Mouse (Mus musculus) heart, embryonic 11.5 days (tissue): ENCODE data around the gene Naa38. TPM values are rescaled to one million over a fixed set of nuclear protein-coding genes. Genes with fewer than 3 reads are reported as not detected.

Source experiments
- ATAC-seq: fragments of 200-750 bp; cut with Nextera tagmentation; replicated peaks from 2 replicates; pipeline ENCODE4 v1.8.0; 2017; ENCODE audit warnings: moderate library complexity; ENCODE audit not compliant: insufficient number of reproducible peaks, low FRiP score, low TSS enrichment
- H3K27ac ChIP-seq: fragments of 300-500 bp; sonication (generic); 2 replicates; pipeline ENCODE4 v1.5.1; 2014; ENCODE audit warnings: mild to moderate bottlenecking, low read depth, low read length
- H3K27me3 ChIP-seq: fragments of 300-500 bp; sonication (generic); 2 replicates; pipeline ENCODE4 v1.6.1; 2014; ENCODE audit warnings: mild to moderate bottlenecking, low read length, mixed read lengths; ENCODE audit not compliant: control insufficient read depth, insufficient read depth
- H3K36me3 ChIP-seq: fragments of 300-500 bp; sonication (generic); 2 replicates; pipeline ENCODE4 v1.6.1; 2014; ENCODE audit warnings: mild to moderate bottlenecking, low read length, moderate library complexity, mixed read lengths; ENCODE audit not compliant: control insufficient read depth, insufficient read depth
- H3K4me1 ChIP-seq: fragments of 300-500 bp; sonication (generic); 2 replicates; pipeline ENCODE4 v1.6.1; 2014; ENCODE audit warnings: low read length; ENCODE audit not compliant: control insufficient read depth, insufficient read depth
- H3K4me2 ChIP-seq: fragments of 300-500 bp; sonication (generic); 2 replicates; pipeline ENCODE4 v1.6.1; 2014; ENCODE audit warnings: mild to moderate bottlenecking, moderate library complexity
- H3K4me3 ChIP-seq: fragments of 300-500 bp; sonication (generic); 2 replicates; pipeline ENCODE4 v1.5.1; 2014; ENCODE audit warnings: low read depth, low read length
- H3K9ac ChIP-seq: fragments of 300-500 bp; sonication (generic); 2 replicates; pipeline ENCODE4 v1.6.1; 2014; ENCODE audit warnings: mild to moderate bottlenecking, low read depth, low read length, moderate library complexity
- H3K9me3 ChIP-seq: fragments of 300-500 bp; sonication (generic); replicated peaks from 2 replicates; pipeline ENCODE4 v1.6.1; 2016; ENCODE audit warnings: low read length; ENCODE audit not compliant: control insufficient read depth
- WGBS: fragments of 180-500 bp; shearing (Covaris S2); extraction: QIAGEN DNeasy Blood & Tissue Kit; methylation state at CpG from one replicate; pipeline ENCODE4 v1.1.7; 2014; ENCODE audit not compliant: insufficient replicate concordance; 5-methylcytosine and 5-hydroxymethylcytosine counted together
- polyA plus RNA-seq: library from polyadenylated mRNA; unstranded; fragments of >200 nt; fragmentation: Nextera tagmentation; extraction: Ambion mirVana; gene quantifications from 2 replicates; pipeline ENCODE4 v1.2.1, GENCODE M21; 2014

The Naa38 gene
- polyA plus RNA-seq, 1 experiment from 2014 or later, result 166 TPM

DNA sequence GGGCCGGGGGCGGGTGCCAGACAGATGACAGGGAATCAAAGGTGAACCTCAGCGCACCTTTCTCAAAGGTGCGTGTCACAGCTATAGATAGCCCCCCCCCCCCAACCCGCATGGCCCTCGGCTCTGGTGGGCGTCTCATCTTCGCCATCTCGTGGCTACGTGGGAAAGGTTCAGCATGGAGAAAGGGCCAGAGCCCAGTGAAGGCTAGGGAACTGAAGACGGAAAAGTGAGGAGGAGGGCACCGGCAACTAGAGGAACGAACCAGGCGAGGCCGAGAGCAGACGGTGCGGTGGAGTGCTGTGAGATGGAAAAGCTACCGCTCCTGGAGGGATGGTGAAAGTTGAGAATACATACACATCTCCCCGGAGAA, 24.1 kb downstream of the Naa38 start:
- peak overlapping the region; percentile 89 for H3K27ac ChIP-seq
- no peaks in the 10 kb centered on the region for H3K9me3 ChIP-seq
- no peaks in the 10 kb centered on the region for H3K36me3 ChIP-seq
- H3K4me3 ChIP-seq, result peak overlapping the region; percentile 83
- peak overlapping the region; percentile 99 for H3K4me2 ChIP-seq
- peak overlapping the region; percentile 70; the same call in 1 of the 2 replicates for H3K9ac ChIP-seq
- H3K4me1 ChIP-seq, result peaks cover 42% of the 10 kb centered on the region
- peaks cover 25% of the 10 kb centered on the region for H3K27me3 ChIP-seq
- WGBS, result 0% methylated on average over 19 of the region's 19 CpGs
- no peak for ATAC-seq

DNA sequence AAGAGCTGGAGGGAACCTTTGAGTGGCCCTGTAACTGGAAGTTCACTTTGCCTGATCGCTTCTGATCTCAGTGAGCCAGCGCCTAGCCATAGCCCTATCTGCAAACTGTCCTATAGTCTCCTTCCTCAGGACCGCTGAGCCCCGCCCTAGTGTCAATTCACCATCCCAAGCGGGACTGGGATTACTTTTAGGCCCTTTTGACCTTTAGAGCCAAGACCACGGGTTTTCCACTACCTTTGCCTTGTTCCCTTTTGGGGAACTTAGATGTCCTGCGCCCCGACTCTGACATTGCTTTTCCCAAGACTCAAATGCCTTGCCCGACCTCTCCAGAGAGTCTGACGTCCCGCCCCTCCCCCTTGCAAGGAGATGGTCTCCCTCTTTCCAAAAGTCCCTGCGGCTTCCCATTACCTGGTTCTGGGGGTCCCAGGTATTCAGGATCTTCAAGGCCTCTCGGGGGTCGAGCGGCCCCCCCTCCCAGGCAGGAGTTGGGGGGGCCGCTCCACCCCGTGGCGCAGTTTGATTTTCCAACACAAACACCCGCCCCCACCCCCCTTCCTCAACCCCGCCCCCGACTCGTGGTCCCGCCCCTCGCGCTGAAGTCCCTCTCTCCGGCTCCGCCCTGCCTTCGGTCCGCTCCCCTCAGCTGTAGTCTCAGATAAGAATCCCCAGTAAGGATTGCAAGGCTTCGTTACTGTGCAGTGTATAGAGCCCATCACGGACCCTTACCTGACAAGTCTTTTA, 24.7 kb downstream of the Naa38 start:
- H3K4me2 ChIP-seq, result peak overlapping the region; percentile 99
- peak overlapping the region; percentile 83 for H3K4me3 ChIP-seq
- peak overlapping the region; percentile 70; the same call in 1 of the 2 replicates for H3K9ac ChIP-seq
- H3K9me3 ChIP-seq, result no peaks in the 10 kb centered on the region
- H3K36me3 ChIP-seq, result no peaks in the 10 kb centered on the region
- H3K27me3 ChIP-seq, result peaks cover 25% of the 10 kb centered on the region
- under 1% methylated on average over 31 of the region's 31 CpGs for WGBS
- ATAC-seq, result 0 out of 2 replicates have a peak, but pooled peaks have one; percentile 15
- peak overlapping the region; percentile 89 for H3K27ac ChIP-seq
- H3K4me1 ChIP-seq, result peaks cover 37% of the 10 kb centered on the region

DNA sequence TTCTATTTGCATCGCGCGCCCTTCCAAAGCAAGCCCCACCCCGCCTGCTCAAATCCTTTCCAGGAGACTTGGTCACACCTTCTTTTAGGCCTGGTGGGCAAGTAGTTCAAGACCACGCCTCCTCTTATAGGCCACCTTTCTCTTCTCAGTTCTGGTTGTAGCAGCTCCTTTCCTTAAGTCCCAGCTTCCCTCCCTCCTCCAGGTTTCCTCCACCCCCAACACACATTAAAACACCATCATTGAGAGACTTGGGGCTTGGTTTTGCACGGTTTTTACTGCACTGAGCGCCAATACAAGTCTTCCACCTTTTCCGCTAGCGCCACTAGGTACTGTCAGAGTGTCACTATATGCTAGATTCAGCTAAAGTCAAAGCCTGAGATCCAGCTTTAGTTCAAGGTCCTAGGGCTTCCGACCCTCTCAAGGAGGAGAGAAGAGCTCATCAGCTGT, 25.3 kb downstream of the Naa38 start:
- Histone ChIP-seq H3K4me2 (peak overlapping the region; percentile 99), H3K27ac (no peak overlapping the region), H3K4me3 (peak overlapping the region; percentile 83), H3K27me3 (peaks cover 25% of the 10 kb centered on the region), H3K36me3 (no peaks in the 10 kb centered on the region), H3K4me1 (peaks cover 37% of the 10 kb centered on the region), H3K9ac (peak overlapping the region; percentile 7; the same call in 1 of the 2 replicates), H3K9me3 (no peaks in the 10 kb centered on the region)
- no peak for ATAC-seq
- WGBS, result 6% methylated on average over 10 of the region's 10 CpGs

DNA sequence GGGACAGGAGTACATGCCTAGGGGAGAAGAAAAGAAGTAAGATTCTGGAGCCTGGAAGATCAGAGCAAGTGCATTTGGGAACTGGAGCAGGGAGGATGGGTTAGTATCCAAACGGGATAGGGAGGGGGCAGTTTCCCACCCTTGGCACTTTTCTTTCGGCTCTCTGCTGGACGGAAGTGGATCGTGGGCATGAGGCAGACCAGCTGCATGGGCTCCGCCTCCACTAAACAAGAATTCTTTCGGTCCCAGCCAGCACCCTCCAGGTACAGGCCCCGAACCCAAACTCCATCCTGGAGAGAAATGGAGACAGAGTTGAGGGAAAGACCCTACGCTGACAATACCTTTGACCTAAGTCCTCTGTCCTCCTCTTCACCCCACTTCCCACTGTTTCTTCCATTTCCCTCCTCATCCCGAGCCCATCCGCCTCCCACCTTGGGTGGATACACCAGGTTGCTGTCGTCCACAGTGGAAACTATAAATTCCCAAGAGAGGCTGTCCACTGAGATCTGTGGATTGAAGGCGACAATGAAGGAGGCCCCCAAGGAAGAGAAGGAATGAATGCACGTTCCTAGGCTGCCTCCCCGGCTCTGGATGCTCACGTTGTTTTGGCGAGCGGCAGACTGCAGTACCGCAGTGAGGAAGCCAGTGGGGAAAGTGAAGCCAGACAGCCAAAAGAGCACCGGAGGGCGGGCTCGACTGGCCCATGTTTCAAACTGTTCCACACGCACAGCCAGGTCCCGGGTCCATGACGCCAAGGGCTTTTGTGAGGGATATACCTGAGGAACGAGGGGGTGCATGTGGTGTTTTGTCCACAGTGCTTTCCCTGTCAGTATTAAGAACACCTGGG, 26.1 kb downstream of the Naa38 start:
- peaks cover 37% of the 10 kb centered on the region for H3K4me1 ChIP-seq
- peaks cover 25% of the 10 kb centered on the region for H3K27me3 ChIP-seq

DNA sequence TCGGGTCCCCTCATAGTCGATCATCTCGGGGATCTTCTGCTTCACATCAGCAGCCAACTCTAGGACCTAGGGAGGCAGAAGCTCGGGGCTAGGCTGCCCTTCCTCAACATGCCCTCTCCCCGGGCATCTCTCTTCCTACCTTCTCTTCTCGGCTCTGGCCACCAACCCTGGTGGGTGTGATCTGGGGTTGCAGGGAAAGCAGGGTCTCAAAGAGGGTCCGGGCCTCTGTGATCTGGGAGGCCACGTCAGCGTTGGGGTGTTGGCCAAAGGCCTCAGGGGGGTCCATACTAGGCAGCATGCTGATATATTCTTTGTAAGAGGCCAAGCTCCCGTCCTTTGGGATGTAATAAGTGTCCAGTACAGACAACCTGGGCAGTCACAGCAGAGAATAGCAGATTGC, 27.6 kb downstream of the Naa38 start:
- peaks cover 25% of the 10 kb centered on the region for H3K27me3 ChIP-seq
- H3K9me3 ChIP-seq, result no peaks in the 10 kb centered on the region
- H3K27ac ChIP-seq, result no peak overlapping the region
- 83% methylated on average over 10 of the region's 10 CpGs for WGBS
- H3K4me2 ChIP-seq, result no peak overlapping the region
- H3K36me3 ChIP-seq, result no peaks in the 10 kb centered on the region
- H3K4me1 ChIP-seq, result peaks cover 27% of the 10 kb centered on the region
- ATAC-seq, result no peak
- no peak overlapping the region for H3K4me3 ChIP-seq
- no peak overlapping the region for H3K9ac ChIP-seq

More for the DNA sequence above, 26.1 kb downstream of the Naa38 start:
- peak overlapping the region; percentile 99 for H3K4me2 ChIP-seq
- 13% methylated on average over 25 of the region's 25 CpGs for WGBS
- peak overlapping the region; percentile 30; the same call in 1 of the 2 replicates for H3K9ac ChIP-seq
- no peaks in the 10 kb centered on the region for H3K36me3 ChIP-seq
- no peak overlapping the region for H3K27ac ChIP-seq
- no peak for ATAC-seq
- H3K4me3 ChIP-seq, result peak overlapping the region; percentile 83; the same call in 1 of the 2 replicates
- no peaks in the 10 kb centered on the region for H3K9me3 ChIP-seq

DNA sequence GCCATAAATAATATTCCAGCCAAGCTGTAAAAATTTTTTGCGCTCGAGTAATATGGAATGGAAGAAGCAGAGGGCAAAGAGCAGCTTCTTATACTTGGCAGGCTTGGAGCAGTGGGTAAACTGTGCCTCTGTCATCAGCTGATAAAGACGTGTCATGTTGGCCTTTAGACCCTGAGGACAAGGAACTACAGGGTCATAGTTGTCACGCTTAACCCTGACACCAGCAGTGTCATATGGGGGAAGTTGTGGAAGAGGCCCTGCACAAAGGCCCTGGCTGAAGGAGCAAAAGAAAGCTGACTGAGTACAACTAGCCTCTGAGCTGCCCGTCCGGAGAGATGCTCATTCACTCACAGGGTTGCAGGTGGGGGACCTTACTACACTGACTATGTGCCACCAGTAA, 28.6 kb downstream of the Naa38 start:
- Histone ChIP-seq H3K4me1 (peaks cover 24% of the 10 kb centered on the region), H3K4me3 (no peak overlapping the region), H3K9me3 (no peaks in the 10 kb centered on the region), H3K4me2 (no peak overlapping the region), H3K27ac (no peak overlapping the region), H3K27me3 (peaks cover 25% of the 10 kb centered on the region), H3K9ac (no peak overlapping the region), H3K36me3 (no peaks in the 10 kb centered on the region)
- no peak for ATAC-seq
- WGBS, result 53% methylated on average over 6 of the region's 6 CpGs

DNA sequence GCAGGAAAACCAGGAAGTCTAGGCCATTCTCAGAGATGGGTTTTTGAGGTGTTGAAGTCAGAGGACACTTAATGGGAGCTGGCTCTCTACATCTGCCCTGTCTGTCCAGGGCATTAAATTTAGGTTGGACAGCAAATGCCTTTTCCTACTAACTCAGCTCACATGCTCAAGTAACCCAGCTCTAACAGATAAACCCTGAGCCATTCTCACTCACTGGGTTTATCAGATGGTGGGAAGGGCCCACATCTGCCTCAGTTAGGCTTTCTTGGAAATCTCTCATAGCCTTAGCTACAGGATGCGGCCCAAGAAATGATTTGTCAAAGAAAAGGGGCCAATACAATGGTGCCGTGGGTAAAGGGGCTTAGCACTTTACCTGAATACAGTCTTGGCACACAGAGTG, 31.0 kb downstream of the Naa38 start:
- Histone ChIP-seq H3K9me3 (no peaks in the 10 kb centered on the region), H3K36me3 (no peaks in the 10 kb centered on the region), H3K27me3 (peaks cover 19% of the 10 kb centered on the region), H3K9ac (no peak overlapping the region), H3K27ac (no peak overlapping the region), H3K4me1 (peaks cover 13% of the 10 kb centered on the region), H3K4me3 (no peak overlapping the region), H3K4me2 (no peak overlapping the region)
- ATAC-seq, result no peak
- WGBS, result 85% methylated on average over 2 of the region's 2 CpGs

DNA sequence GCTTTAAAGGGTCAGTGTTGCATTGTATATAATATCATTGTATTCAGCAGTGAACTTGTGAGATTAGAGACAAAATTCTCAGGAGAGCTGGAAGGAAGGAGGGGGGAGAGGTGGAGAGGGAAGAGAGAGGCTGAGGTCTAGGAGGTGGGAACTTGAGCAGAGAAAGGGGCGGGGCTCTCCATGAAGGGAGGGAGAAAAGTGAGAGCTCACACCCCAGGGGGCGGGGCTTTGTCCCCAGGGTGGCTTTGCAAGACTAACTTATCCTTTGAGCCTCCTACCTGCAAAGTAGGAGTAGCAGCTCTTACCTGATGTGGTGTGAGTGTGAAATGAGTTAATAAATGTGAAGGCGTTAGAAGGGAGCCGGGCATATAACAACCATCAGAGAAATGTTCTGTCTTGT, 33.5 kb downstream of the Naa38 start:
- H3K27me3 ChIP-seq, result peaks cover 7% of the 10 kb centered on the region
- no peak overlapping the region for H3K9ac ChIP-seq
- WGBS, result 20% methylated on average over 4 of the region's 4 CpGs
- H3K4me1 ChIP-seq, result peaks cover 9% of the 10 kb centered on the region; the same call in 1 of the 2 replicates
- H3K4me2 ChIP-seq, result no peak overlapping the region
- no peak overlapping the region for H3K27ac ChIP-seq
- no peak for ATAC-seq
- no peak overlapping the region for H3K4me3 ChIP-seq
- H3K36me3 ChIP-seq, result no peaks in the 10 kb centered on the region
- no peaks in the 10 kb centered on the region for H3K9me3 ChIP-seq
